ENCODE assay signal across 20 mouse cellular contexts in the genomic region with DNA sequence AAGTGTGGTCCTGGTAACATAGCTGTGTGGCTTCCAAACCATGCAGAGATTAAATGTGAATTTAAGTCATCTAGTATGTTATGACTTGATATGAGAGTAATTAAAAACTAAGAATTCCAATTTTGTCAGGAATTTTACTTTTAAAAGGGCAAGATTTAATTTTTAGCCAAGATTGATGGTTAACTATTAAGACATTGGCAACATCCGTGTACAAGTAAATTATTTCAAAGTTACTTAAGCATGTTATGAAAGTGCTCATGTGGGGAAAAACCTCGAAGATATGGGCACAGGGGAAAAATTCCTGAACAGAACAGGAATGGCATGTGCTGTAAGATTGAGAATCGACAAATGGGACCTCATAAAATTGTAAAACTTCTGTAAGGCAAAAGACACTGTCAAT. TPM values are rescaled to one million over a fixed set of nuclear protein-coding genes. Genes with fewer than 3 reads are reported as not detected.
"Had no signal": no experiment of that assay in that cellular context is flagged by ENCODE, and none has a peak within 500 bp of the region (broad histone marks: within the 10 kb centered on the region; RNA-seq: fewer than 3 reads in every experiment).

No protein-coding gene starts in this region.

- H3K9ac ChIP-seq: neural tube, embryonic 13.5 days; neural tube, embryonic 15.5 days; stomach, embryonic 15.5 days had no signal

- H3K4me1 ChIP-seq: neural tube, embryonic 13.5 days; neural tube, embryonic 15.5 days; stomach, embryonic 15.5 days had no signal

- DNase-seq: retina, postnatal 1 day; right cerebral cortex, adult 18-20 months; right cerebral cortex, postnatal 14 days; right cerebral cortex, postnatal 25 days; right cerebral cortex, postnatal 4 days; spleen, adult 18-20 months; thymus, adult 18-20 months; thymus, adult 2 months; thymus, postnatal 14 days; thymus, postnatal 25 days; thymus, postnatal 36 days; thymus, postnatal 4 days had no signal

- H3K36me3 ChIP-seq: neural tube, embryonic 13.5 days; neural tube, embryonic 15.5 days; stomach, embryonic 15.5 days had no signal

- H3K27ac ChIP-seq: neural tube, embryonic 13.5 days; neural tube, embryonic 15.5 days; stomach, embryonic 15.5 days; stomach, postnatal 0 days had no signal

- H3K4me2 ChIP-seq: neural tube, embryonic 13.5 days; neural tube, embryonic 15.5 days; stomach, embryonic 15.5 days had no signal

- H3K9me3 ChIP-seq: neural tube, embryonic 13.5 days; neural tube, embryonic 15.5 days; stomach, embryonic 15.5 days had no signal

- H3K27me3 ChIP-seq: neural tube, embryonic 13.5 days; neural tube, embryonic 15.5 days; stomach, embryonic 15.5 days had no signal

- H3K4me3 ChIP-seq: neural tube, embryonic 13.5 days; neural tube, embryonic 15.5 days; stomach, embryonic 15.5 days had no signal

RNA-seq across cellular contexts. Expression of gene Ugt1a2, which starts 3.0 kb away (rescaled TPM):
- polyA plus RNA-seq: neural tube, embryonic 13.5 days; neural tube, embryonic 15.5 days; stomach, postnatal 0 days had no signal

RNA-seq across cellular contexts. Expression of gene Ugt1a1, which starts 14.3 kb away (rescaled TPM):
- polyA plus RNA-seq: neural tube, embryonic 13.5 days; neural tube, embryonic 14.5 days; neural tube, embryonic 15.5 days had no signal

RNA-seq across cellular contexts. Expression of gene Ugt1a5, which starts 31.6 kb away (rescaled TPM):
- polyA plus RNA-seq: neural tube, embryonic 13.5 days; neural tube, embryonic 14.5 days; neural tube, embryonic 15.5 days; spleen, adult 2 months; stomach, embryonic 14.5 days; stomach, embryonic 15.5 days; stomach, postnatal 0 days; thymus, postnatal 0 days had no signal
